Mouse (Mus musculus): Measurements from ENCODE around the gene Olfm2. TPM values are rescaled to one million over a fixed set of nuclear protein-coding genes. Genes with fewer than 3 reads are reported as not detected.

Olfm2 gene
- polyA plus RNA-seq, 1 experiment from 2014 or later: 7.1 TPM

DNA sequence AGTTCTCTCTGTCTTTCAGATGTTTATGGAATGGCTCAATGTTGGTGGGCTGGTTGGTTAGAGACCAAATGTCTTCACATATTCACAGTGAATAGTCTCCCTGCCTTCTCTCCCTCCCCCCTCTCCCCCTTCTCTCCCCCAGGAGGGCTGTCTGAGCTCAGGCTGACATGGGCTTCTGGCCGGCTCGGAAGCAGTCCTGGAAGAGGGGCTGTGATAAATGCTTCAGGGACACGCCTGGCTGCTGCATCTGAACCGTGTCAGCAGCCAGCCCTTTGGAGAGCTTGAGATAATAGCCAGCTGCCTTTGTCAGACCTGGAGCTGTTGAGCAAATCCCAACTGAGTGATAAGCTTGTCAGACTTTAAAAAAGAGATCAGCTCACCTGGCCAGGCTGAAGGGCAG, 56.2 kb downstream of the Olfm2 start:
- Histone ChIP-seq H3K27ac (no peak overlapping the region), H3K9ac (no peak overlapping the region), H3K9me3 (replicated peaks) (no peaks in the 10 kb centered on the region), H3K4me2 (no peak overlapping the region), H3K36me3 (no peaks in the 10 kb centered on the region), H3K4me1 (peaks cover 14% of the 10 kb centered on the region), H3K27me3 (peaks cover 6% of the 10 kb centered on the region), H3K4me3 (replicated peaks) (no peak overlapping the region)
- 6% methylated on average over 4 of the region's 4 CpGs for WGBS
- ATAC-seq (replicated peaks; ENCODE audit: low FRiP score): peak; percentile 63

GRCm38 (mm10) chr9:20689403-20689802, 56.7 kb downstream of the Olfm2 start:
- H3K27ac ChIP-seq: no peak overlapping the region
- peak; percentile 40; the same call in 1 of the 2 replicates for ATAC-seq (replicated peaks; ENCODE audit: low FRiP score)

GRCm38 (mm10) chr9:20685081-20685861, 60.9 kb downstream of the Olfm2 start:
- 0 out of 2 replicates have a peak, but pooled peaks have one; percentile 17 for ATAC-seq (replicated peaks; ENCODE audit: low FRiP score)
- Histone ChIP-seq H3K9me3 (replicated peaks) (no peaks in the 10 kb centered on the region), H3K9ac (no peak overlapping the region), H3K4me3 (replicated peaks) (no peak overlapping the region), H3K4me2 (no peak overlapping the region), H3K27ac (no peak overlapping the region), H3K27me3 (no peaks in the 10 kb centered on the region), H3K36me3 (no peaks in the 10 kb centered on the region), H3K4me1 (peaks cover 8% of the 10 kb centered on the region; the same call in 1 of the 2 replicates)
- 54% methylated on average over 17 of the region's 17 CpGs for WGBS

More at GRCm38 (mm10) chr9:20689403-20689802, 56.7 kb downstream of the Olfm2 start:
- peaks cover 5% of the 10 kb centered on the region for H3K27me3 ChIP-seq
- no peak overlapping the region for H3K4me2 ChIP-seq
- H3K9ac ChIP-seq: no peak overlapping the region
- H3K4me1 ChIP-seq: peaks cover 10% of the 10 kb centered on the region
- H3K9me3 ChIP-seq (replicated peaks): no peaks in the 10 kb centered on the region
- no peaks in the 10 kb centered on the region for H3K36me3 ChIP-seq
- H3K4me3 ChIP-seq (replicated peaks): no peak overlapping the region
- 75% methylated on average over 1 of the region's 1 CpGs for WGBS

- WGBS: 68% methylated on average over 2 of the region's 2 CpGs
- Histone ChIP-seq H3K9ac (no peak overlapping the region), H3K27me3 (no peaks in the 10 kb centered on the region), H3K9me3 (replicated peaks) (no peaks in the 10 kb centered on the region), H3K4me3 (replicated peaks) (no peak overlapping the region), H3K4me2 (no peak overlapping the region), H3K36me3 (no peaks in the 10 kb centered on the region), H3K27ac (no peak overlapping the region), H3K4me1 (no peaks in the 10 kb centered on the region)
- no peak for ATAC-seq (replicated peaks; ENCODE audit: low FRiP score)
Observed at GRCm38 (mm10) chr9:20682389-20682722, 63.8 kb downstream of the Olfm2 start.

DNA sequence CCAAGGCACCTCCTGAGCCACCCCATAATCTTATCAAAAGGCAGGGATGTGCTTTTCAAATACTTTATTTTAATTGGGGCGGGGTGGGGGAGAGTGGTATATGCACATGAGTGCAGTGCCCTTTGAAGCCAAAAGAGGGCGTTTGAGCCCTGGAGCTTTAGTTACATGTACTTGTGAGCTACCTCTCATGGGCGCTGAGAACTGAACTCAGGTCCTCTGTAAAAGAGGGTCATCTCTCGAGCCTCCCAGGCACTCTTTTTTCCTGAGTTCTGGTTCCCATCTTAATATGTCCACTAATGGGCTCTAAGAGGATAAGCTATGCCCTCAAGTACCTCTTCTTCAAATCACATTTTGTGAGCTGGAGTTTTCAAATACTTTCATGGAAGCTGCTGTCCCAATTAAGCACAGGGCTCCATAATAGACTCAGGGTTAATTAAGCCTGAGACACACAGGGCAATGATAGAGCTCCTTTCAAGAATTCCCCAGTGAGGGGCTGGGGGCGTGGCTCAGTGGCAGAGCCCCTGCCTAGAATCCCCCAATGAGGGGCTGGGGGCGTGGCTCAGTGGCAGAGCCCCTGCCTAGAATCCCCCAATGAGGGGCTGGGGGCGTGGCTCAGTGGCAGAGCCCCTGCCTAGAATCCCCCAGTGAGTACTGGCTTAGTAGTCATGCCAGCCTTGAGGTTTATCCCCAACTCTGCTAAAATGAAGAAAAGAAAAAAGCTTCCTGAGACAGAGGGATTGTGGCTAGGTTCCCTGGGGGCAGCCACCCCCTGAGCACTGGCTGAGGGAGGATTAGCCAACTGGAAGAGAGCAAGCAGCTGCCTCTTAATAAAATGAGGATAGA, 64.4 kb downstream of the Olfm2 start:
- WGBS: 48% methylated on average over 7 of the region's 7 CpGs
- H3K4me3 ChIP-seq (replicated peaks): no peak overlapping the region

DNA sequence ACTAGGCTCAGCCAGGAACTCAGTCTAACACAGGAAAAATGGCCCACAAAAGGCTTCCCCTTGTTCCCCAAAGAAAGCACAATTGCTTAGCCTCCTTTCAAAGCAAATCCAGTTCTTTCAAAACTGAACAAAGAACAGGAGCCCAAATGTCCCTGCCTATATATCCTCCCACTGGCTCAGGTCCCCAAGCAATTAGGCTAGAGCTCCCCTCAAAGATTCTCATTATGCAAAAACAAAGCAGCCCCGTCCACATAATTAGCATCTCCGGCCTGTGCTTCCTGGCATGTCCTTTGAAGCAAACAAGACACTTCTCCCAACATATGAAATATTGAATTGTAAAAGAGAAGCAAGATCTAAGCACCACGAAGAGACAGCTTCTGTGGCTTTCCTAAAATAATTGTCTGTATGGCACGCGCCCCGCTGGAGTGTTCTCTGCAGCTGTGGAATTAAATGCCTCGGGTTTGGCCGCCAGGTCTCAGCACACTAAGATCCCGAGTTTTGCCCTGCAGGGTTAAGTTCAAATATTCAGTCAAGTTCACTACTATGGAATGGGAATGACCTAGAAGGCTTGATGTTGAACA, 65.7 kb downstream of the Olfm2 start:
- WGBS: 77% methylated on average over 9 of the region's 9 CpGs
- H3K4me2 ChIP-seq: no peak overlapping the region
- no peak overlapping the region for H3K27ac ChIP-seq
- no peaks in the 10 kb centered on the region for H3K9me3 ChIP-seq (replicated peaks)
- ATAC-seq (replicated peaks; ENCODE audit: low FRiP score): no peak
- H3K27me3 ChIP-seq: no peaks in the 10 kb centered on the region
- H3K4me1 ChIP-seq: no peaks in the 10 kb centered on the region
- H3K4me3 ChIP-seq (replicated peaks): no peak overlapping the region
- no peaks in the 10 kb centered on the region for H3K36me3 ChIP-seq
- no peak overlapping the region for H3K9ac ChIP-seq

More for the DNA sequence above, 64.4 kb downstream of the Olfm2 start:
- H3K4me2 ChIP-seq: no peak overlapping the region
- no peak for ATAC-seq (replicated peaks; ENCODE audit: low FRiP score)
- H3K9me3 ChIP-seq (replicated peaks): no peaks in the 10 kb centered on the region
- no peak overlapping the region for H3K9ac ChIP-seq
- H3K27ac ChIP-seq: no peak overlapping the region
- no peaks in the 10 kb centered on the region for H3K4me1 ChIP-seq
- H3K27me3 ChIP-seq: no peaks in the 10 kb centered on the region
- H3K36me3 ChIP-seq: no peaks in the 10 kb centered on the region

DNA sequence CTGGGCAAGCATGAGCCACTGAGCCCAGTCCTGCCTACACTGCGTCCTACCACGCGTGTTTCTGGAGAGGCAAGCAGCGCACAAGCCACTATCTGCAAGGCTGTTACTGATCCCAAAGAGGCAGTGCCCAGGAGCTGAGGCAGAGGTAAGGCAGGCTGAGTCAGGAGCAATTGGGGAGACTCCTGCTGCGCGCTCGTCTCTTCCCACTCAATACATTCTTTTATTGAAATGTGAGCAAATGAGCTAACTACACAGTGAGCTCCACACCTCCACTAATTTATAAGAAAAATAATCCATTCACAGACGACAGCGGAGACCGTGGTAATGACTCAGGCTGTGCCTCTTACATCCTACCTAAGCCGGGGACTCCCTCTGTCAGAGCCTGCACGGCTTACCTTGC, 68.3 kb downstream of the Olfm2 start:
- Histone ChIP-seq H3K4me2 (no peak overlapping the region), H3K9me3 (replicated peaks) (no peaks in the 10 kb centered on the region), H3K27me3 (no peaks in the 10 kb centered on the region), H3K9ac (no peak overlapping the region), H3K4me1 (no peaks in the 10 kb centered on the region), H3K36me3 (no peaks in the 10 kb centered on the region), H3K4me3 (replicated peaks) (no peak overlapping the region), H3K27ac (no peak overlapping the region)
- 92% methylated on average over 12 of the region's 12 CpGs for WGBS
- no peak for ATAC-seq (replicated peaks; ENCODE audit: low FRiP score)

- 0 out of 2 replicates have a peak, but pooled peaks have one; percentile 24 for ATAC-seq (replicated peaks; ENCODE audit: low FRiP score)
- WGBS: 86% methylated on average over 16 of the region's 16 CpGs
Observed at GRCm38 (mm10) chr9:20672047-20672446, 74.1 kb downstream of the Olfm2 start.

GRCm38 (mm10) chr9:20668065-20668464, 78.1 kb downstream of the Olfm2 start:
- Histone ChIP-seq H3K4me3 (replicated peaks) (no peak overlapping the region), H3K27ac (no peak overlapping the region), H3K9ac (no peak overlapping the region), H3K36me3 (peaks cover 22% of the 10 kb centered on the region), H3K4me1 (peaks cover 30% of the 10 kb centered on the region), H3K27me3 (no peaks in the 10 kb centered on the region), H3K4me2 (no peak overlapping the region), H3K9me3 (replicated peaks) (no peaks in the 10 kb centered on the region)
- no peak for ATAC-seq (replicated peaks; ENCODE audit: low FRiP score)
- 92% methylated on average over 22 of the region's 22 CpGs for WGBS

More at GRCm38 (mm10) chr9:20672047-20672446, 74.1 kb downstream of the Olfm2 start:
- no peaks in the 10 kb centered on the region for H3K36me3 ChIP-seq
- H3K4me3 ChIP-seq (replicated peaks): no peak overlapping the region
- H3K4me1 ChIP-seq: no peaks in the 10 kb centered on the region
- no peaks in the 10 kb centered on the region for H3K27me3 ChIP-seq
- H3K9me3 ChIP-seq (replicated peaks): no peaks in the 10 kb centered on the region
- H3K27ac ChIP-seq: no peak overlapping the region
- no peak overlapping the region for H3K4me2 ChIP-seq
- no peak overlapping the region for H3K9ac ChIP-seq

DNA sequence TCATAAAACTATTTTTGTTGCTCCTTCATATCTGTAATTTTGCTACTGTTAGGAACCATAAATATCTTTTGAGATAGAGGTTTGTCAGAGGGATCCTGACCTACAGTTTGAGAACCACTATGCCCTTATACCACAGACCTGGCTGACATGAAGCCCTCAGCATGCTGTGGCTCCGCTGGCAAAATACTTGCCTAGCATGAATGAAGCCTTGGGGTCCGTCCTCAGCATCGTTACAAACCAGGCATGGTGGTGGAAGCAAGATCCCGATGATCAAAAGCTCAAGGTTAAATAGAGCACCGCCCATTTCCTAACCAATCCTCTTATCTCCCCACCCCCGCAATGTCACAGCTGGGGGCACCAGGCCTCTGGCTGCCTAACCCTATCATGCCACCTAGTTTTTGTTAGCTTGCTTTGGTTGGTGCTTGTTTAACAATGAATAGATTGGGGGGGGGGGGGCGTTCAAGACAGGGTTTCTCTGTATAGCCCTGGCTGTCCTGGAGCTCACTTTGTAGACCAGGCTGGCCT, 79.6 kb downstream of the Olfm2 start:
- WGBS: 10% methylated on average over 7 of the region's 7 CpGs
- peaks cover 37% of the 10 kb centered on the region for H3K36me3 ChIP-seq
- no peak overlapping the region for H3K4me2 ChIP-seq
- H3K27me3 ChIP-seq: no peaks in the 10 kb centered on the region
- H3K27ac ChIP-seq: no peak overlapping the region
- H3K9ac ChIP-seq: no peak overlapping the region
- no peaks in the 10 kb centered on the region for H3K9me3 ChIP-seq (replicated peaks)
- no peak overlapping the region for H3K4me3 ChIP-seq (replicated peaks)
- ATAC-seq (replicated peaks; ENCODE audit: low FRiP score): no peak
- peaks cover 40% of the 10 kb centered on the region for H3K4me1 ChIP-seq

GRCm38 (mm10) chr9:20665925-20666324, 80.2 kb downstream of the Olfm2 start:
- no peak overlapping the region for H3K4me3 ChIP-seq (replicated peaks)
- no peak overlapping the region for H3K4me2 ChIP-seq
- H3K9me3 ChIP-seq (replicated peaks): no peaks in the 10 kb centered on the region
- no peaks in the 10 kb centered on the region for H3K27me3 ChIP-seq
- H3K27ac ChIP-seq: no peak overlapping the region
- WGBS: 20% methylated on average over 8 of the region's 8 CpGs
- ATAC-seq (replicated peaks; ENCODE audit: low FRiP score): no peak
- H3K9ac ChIP-seq: no peak overlapping the region
- peaks cover 44% of the 10 kb centered on the region for H3K36me3 ChIP-seq
- H3K4me1 ChIP-seq: peaks cover 40% of the 10 kb centered on the region
